Mouse (Mus musculus): ENCODE measurements around the gene Il20rb. TPM values are rescaled to one million over a fixed set of nuclear protein-coding genes. Genes with fewer than 3 reads are reported as not detected.

The Il20rb gene
- polyA plus RNA-seq (2012; rRNA removed), result 1.4 and 1.9 TPM in 2 replicates

GRCm38 (mm10) chr9:100486431-100486830 lies at the start of gene Il20rb:
Il20rb (minus strand) TSS chr9:100486788.
- Histone ChIP-seq H3K27me3 (replicated peaks; ENCODE audit: control insufficient read depth, insufficient read depth, low read length) (no peaks in the 10 kb centered on the region), H3K27ac (ENCODE audit: insufficient read depth, low read depth, low read length) (no peak within 1 kb of the TSS), H3K4me1 (ENCODE audit: control insufficient read depth, insufficient read depth, low read length) (no peaks in the 10 kb centered on the region), H3K36me3 (ENCODE audit: control insufficient read depth, insufficient read depth, low read length) (no peaks in the 10 kb centered on the region), H3K4me3 (ENCODE audit: insufficient read depth, low read depth, low read length) (no peak within 1 kb of the TSS)
- no peak for TF ChIP-seq POLR2A (IDR thresholded peaks at IDR 0.05; ENCODE audit: low read depth, low read length)
- no peak for TF ChIP-seq CTCF (conservative IDR thresholded peaks at IDR 0.05; ENCODE audit: insufficient read depth, insufficient read length, low read depth, low read length)
- DNase-seq, result no peak
- 91% methylated on average over 5 of the region's 5 CpGs for WGBS

GRCm38 (mm10) chr9:100535618-100536262 lies 49.2 kb upstream of the Il20rb start:
- DNase-seq, result no peak
- WGBS, result 86% methylated on average over 2 of the region's 2 CpGs

GRCm38 (mm10) chr9:100534686-100535085 lies 48.1 kb upstream of the Il20rb start:
- DNase-seq, result no peak
- Histone ChIP-seq H3K4me1 (ENCODE audit: control insufficient read depth, insufficient read depth, low read length) (0 out of 2 replicates have a peak, but pooled peaks cover 2% of the 10 kb centered on the region), H3K4me3 (ENCODE audit: insufficient read depth, low read depth, low read length) (no peak overlapping the region), H3K27ac (ENCODE audit: insufficient read depth, low read depth, low read length) (no peak overlapping the region), H3K36me3 (ENCODE audit: control insufficient read depth, insufficient read depth, low read length) (no peaks in the 10 kb centered on the region), H3K27me3 (replicated peaks; ENCODE audit: control insufficient read depth, insufficient read depth, low read length) (no peaks in the 10 kb centered on the region)
- TF ChIP-seq POLR2A (IDR thresholded peaks at IDR 0.05; ENCODE audit: low read depth, low read length) (no peak), CTCF (conservative IDR thresholded peaks at IDR 0.05; ENCODE audit: insufficient read depth, insufficient read length, low read depth, low read length) (no peak)
- 76% methylated on average over 3 of the region's 3 CpGs for WGBS

More at GRCm38 (mm10) chr9:100535618-100536262, 49.2 kb upstream of the Il20rb start:
- H3K4me1 ChIP-seq (ENCODE audit: control insufficient read depth, insufficient read depth, low read length), result 0 out of 2 replicates have a peak, but pooled peaks cover 2% of the 10 kb centered on the region
- H3K27ac ChIP-seq (ENCODE audit: insufficient read depth, low read depth, low read length), result no peak overlapping the region
- no peaks in the 10 kb centered on the region for H3K27me3 ChIP-seq (replicated peaks; ENCODE audit: control insufficient read depth, insufficient read depth, low read length)
- TF ChIP-seq CTCF (conservative IDR thresholded peaks at IDR 0.05; ENCODE audit: insufficient read depth, insufficient read length, low read depth, low read length), result no peak
- no peak for TF ChIP-seq POLR2A (IDR thresholded peaks at IDR 0.05; ENCODE audit: low read depth, low read length)
- H3K4me3 ChIP-seq (ENCODE audit: insufficient read depth, low read depth, low read length), result no peak overlapping the region
- no peaks in the 10 kb centered on the region for H3K36me3 ChIP-seq (ENCODE audit: control insufficient read depth, insufficient read depth, low read length)

- Histone ChIP-seq H3K4me3 (ENCODE audit: insufficient read depth, low read depth, low read length) (no peak overlapping the region), H3K36me3 (ENCODE audit: control insufficient read depth, insufficient read depth, low read length) (no peaks in the 10 kb centered on the region), H3K4me1 (ENCODE audit: control insufficient read depth, insufficient read depth, low read length) (0 out of 2 replicates have a peak, but pooled peaks cover 2% of the 10 kb centered on the region), H3K27me3 (replicated peaks; ENCODE audit: control insufficient read depth, insufficient read depth, low read length) (no peaks in the 10 kb centered on the region), H3K27ac (ENCODE audit: insufficient read depth, low read depth, low read length) (no peak overlapping the region)
- no peak for DNase-seq
- no peak for TF ChIP-seq CTCF (conservative IDR thresholded peaks at IDR 0.05; ENCODE audit: insufficient read depth, insufficient read length, low read depth, low read length)
- TF ChIP-seq POLR2A (IDR thresholded peaks at IDR 0.05; ENCODE audit: low read depth, low read length), result no peak
- WGBS, result 62% methylated on average over 3 of the region's 3 CpGs
Observed at GRCm38 (mm10) chr9:100532847-100533505, 46.4 kb upstream of the Il20rb start.

- 26% methylated on average over 1 of the region's 1 CpGs for WGBS
- Histone ChIP-seq H3K27ac (ENCODE audit: insufficient read depth, low read depth, low read length) (no peak overlapping the region), H3K4me1 (ENCODE audit: control insufficient read depth, insufficient read depth, low read length) (0 out of 2 replicates have a peak, but pooled peaks cover 2% of the 10 kb centered on the region), H3K27me3 (replicated peaks; ENCODE audit: control insufficient read depth, insufficient read depth, low read length) (no peaks in the 10 kb centered on the region), H3K36me3 (ENCODE audit: control insufficient read depth, insufficient read depth, low read length) (no peaks in the 10 kb centered on the region), H3K4me3 (ENCODE audit: insufficient read depth, low read depth, low read length) (no peak overlapping the region)
- DNase-seq, result no peak
- TF ChIP-seq CTCF (conservative IDR thresholded peaks at IDR 0.05; ENCODE audit: insufficient read depth, insufficient read length, low read depth, low read length) (no peak), POLR2A (IDR thresholded peaks at IDR 0.05; ENCODE audit: low read depth, low read length) (no peak)
Observed at GRCm38 (mm10) chr9:100531296-100531695, 44.7 kb upstream of the Il20rb start.

GRCm38 (mm10) chr9:100525225-100525624 lies 38.6 kb upstream of the Il20rb start:
- no peak for DNase-seq
- TF ChIP-seq POLR2A (IDR thresholded peaks at IDR 0.05; ENCODE audit: low read depth, low read length) (no peak), CTCF (conservative IDR thresholded peaks at IDR 0.05; ENCODE audit: insufficient read depth, insufficient read length, low read depth, low read length) (no peak)
- no peaks in the 10 kb centered on the region for H3K36me3 ChIP-seq (ENCODE audit: control insufficient read depth, insufficient read depth, low read length)
- H3K27me3 ChIP-seq (replicated peaks; ENCODE audit: control insufficient read depth, insufficient read depth, low read length), result no peaks in the 10 kb centered on the region
- H3K27ac ChIP-seq (ENCODE audit: insufficient read depth, low read depth, low read length), result no peak overlapping the region
- WGBS, result 76% methylated on average over 2 of the region's 2 CpGs
- no peaks in the 10 kb centered on the region; the same call in 1 of the 2 replicates for H3K4me1 ChIP-seq (ENCODE audit: control insufficient read depth, insufficient read depth, low read length)
- no peak overlapping the region for H3K4me3 ChIP-seq (ENCODE audit: insufficient read depth, low read depth, low read length)

GRCm38 (mm10) chr9:100522029-100522428 lies 35.4 kb upstream of the Il20rb start:
- 46% methylated on average over 2 of the region's 2 CpGs for WGBS
- no peak overlapping the region for H3K27ac ChIP-seq (ENCODE audit: insufficient read depth, low read depth, low read length)
- no peak for TF ChIP-seq CTCF (conservative IDR thresholded peaks at IDR 0.05; ENCODE audit: insufficient read depth, insufficient read length, low read depth, low read length)
- TF ChIP-seq POLR2A (IDR thresholded peaks at IDR 0.05; ENCODE audit: low read depth, low read length), result no peak

More at GRCm38 (mm10) chr9:100522029-100522428, 35.4 kb upstream of the Il20rb start:
- H3K4me3 ChIP-seq (ENCODE audit: insufficient read depth, low read depth, low read length), result no peak overlapping the region
- no peaks in the 10 kb centered on the region for H3K36me3 ChIP-seq (ENCODE audit: control insufficient read depth, insufficient read depth, low read length)
- no peaks in the 10 kb centered on the region for H3K27me3 ChIP-seq (replicated peaks; ENCODE audit: control insufficient read depth, insufficient read depth, low read length)
- no peak for DNase-seq
- no peaks in the 10 kb centered on the region; the same call in 1 of the 2 replicates for H3K4me1 ChIP-seq (ENCODE audit: control insufficient read depth, insufficient read depth, low read length)
